Mouse (Mus musculus) brain, embryonic 14.5 days (tissue): ENCODE results near the gene 1700092M07Rik.

ENCODE experiments used
- CTCF ChIP-seq: fragments of 200-500 bp; IDR thresholded peaks from 2 replicates; pipeline ENCODE4 v1.5.1; 2012; ENCODE audit warnings: inconsistent platforms, mild to moderate bottlenecking, moderate library complexity, borderline replicate concordance; ENCODE audit not compliant: insufficient read depth, insufficient read length; ENCODE audit errors: extremely low read depth
- POLR2A ChIP-seq: fragments of 200-500 bp; IDR thresholded peaks from 2 replicates; pipeline ENCODE4 v1.6.1; 2012; ENCODE audit warnings: mild to moderate bottlenecking, inconsistent platforms, borderline replicate concordance; ENCODE audit not compliant: poor library complexity, insufficient read depth, insufficient read length, severe bottlenecking; ENCODE audit errors: extremely low read depth

- TF ChIP-seq CTCF (no peak), POLR2A (peak; percentile 82; the same call in 1 of the 2 replicates)
Measured at GRCm38 (mm10) chr19:8774086-8774835, 33.7 kb downstream of the 1700092M07Rik start, which contains the start of gene Tmem179b.
